Mouse (Mus musculus) megakaryocyte, embryonic 14.5 days (primary cell): Measurements from ENCODE around the gene Mrpl1.

Experiments
- FLI1 ChIP-seq: IDR thresholded peaks from 2 replicates; pipeline ENCODE4 v1.6.1; 2012; ENCODE audit warnings: low read length, inconsistent platforms, mixed read lengths
- GATA1 ChIP-seq: IDR thresholded peaks from 3 replicates; pipeline ENCODE4 v1.6.1; 2012; ENCODE audit warnings: mixed read lengths, low read length, inconsistent platforms, borderline replicate concordance

DNA sequence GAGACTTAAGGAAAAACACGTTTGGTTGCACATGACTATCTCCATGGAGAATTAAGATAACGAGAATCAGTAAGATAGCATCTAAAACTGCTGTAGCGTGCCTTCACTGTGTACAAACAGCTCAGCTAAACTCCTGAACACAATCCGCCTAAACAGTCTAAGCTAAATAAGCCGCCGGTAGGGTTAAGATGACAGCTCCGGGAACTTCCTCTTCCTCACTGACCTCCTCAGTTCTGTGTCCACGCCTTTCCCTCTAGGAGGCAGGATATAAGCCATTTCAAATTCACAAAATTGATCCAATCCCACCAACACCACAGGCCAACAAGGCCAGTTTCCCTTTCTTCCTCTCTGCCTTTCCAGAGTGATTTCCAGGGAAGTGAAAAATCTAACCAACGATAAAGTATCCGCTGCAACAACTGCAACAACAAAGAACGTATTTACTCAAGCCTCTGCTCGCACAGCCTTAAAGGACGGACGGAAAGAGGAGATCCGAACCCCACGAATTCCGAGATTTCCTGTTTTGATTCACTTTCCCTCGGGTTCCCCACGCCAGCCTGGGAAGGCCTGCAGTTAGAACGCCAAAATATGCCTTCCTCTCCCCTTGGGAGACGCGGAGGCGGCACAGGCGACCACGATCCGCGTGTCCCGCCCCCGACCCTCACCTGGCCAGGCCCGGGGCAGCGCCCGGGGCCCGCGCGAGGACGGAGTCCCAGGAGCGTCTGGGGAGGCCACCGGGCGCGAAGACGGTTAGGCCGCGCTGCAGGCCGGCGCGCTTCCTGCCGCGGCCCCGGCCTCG, 48.6 kb upstream of the Mrpl1 start:
- no peak for TF ChIP-seq GATA1
- no peak for TF ChIP-seq FLI1
